Mouse (Mus musculus) lung, embryonic 14.5 days (tissue): ENCODE results near the gene Pde4d. TPM values are rescaled to one million over a fixed set of nuclear protein-coding genes. Genes with fewer than 3 reads are reported as not detected.
A peak's percentile ranks its signal among the peaks of the same experiment; 100 is the strongest.

Experiments used
- ATAC-seq: fragments of 200-750 bp; cut with Nextera tagmentation; 2 replicates; pipeline ENCODE4 v1.8.0; 2017; ENCODE audit warnings: mild to moderate bottlenecking, moderate TSS enrichment, moderate library complexity; ENCODE audit not compliant: insufficient read depth
- DNase-seq: peaks from one replicate; pipeline ENCODE4 v3.0.0-alpha.2; 2015
- H3K27ac ChIP-seq: fragments of 300-500 bp; sonication (generic); 2 replicates; pipeline ENCODE4 v1.5.1; 2014; ENCODE audit warnings: low read depth, mild to moderate bottlenecking, moderate library complexity
- H3K27me3 ChIP-seq: fragments of 300-500 bp; sonication (generic); 2 replicates; pipeline ENCODE4 v1.6.1; 2014; ENCODE audit warnings: low read length, control low read depth; ENCODE audit not compliant: insufficient read depth
- H3K36me3 ChIP-seq: fragments of 300-500 bp; sonication (generic); 2 replicates; pipeline ENCODE4 v1.6.1; 2014; ENCODE audit warnings: control low read depth; ENCODE audit not compliant: insufficient read depth
- H3K4me1 ChIP-seq: fragments of 300-500 bp; sonication (generic); 2 replicates; pipeline ENCODE4 v1.6.1; 2014; ENCODE audit warnings: antibody characterized with exemption, control low read depth; ENCODE audit not compliant: insufficient read depth
- H3K4me2 ChIP-seq: fragments of 300-500 bp; sonication (generic); 2 replicates; pipeline ENCODE4 v1.6.1; 2014; ENCODE audit warnings: mild to moderate bottlenecking
- H3K4me3 ChIP-seq: fragments of 300-500 bp; sonication (generic); 2 replicates; pipeline ENCODE4 v1.5.1; 2014; ENCODE audit warnings: low read depth, low read length
- H3K9ac ChIP-seq: fragments of 300-500 bp; sonication (generic); 2 replicates; pipeline ENCODE4 v1.6.1; 2014
- H3K9me3 ChIP-seq: fragments of 300-500 bp; sonication (generic); 2 replicates; pipeline ENCODE4 v1.6.1; 2016; ENCODE audit warnings: low read depth, low read length, control low read depth
- CTCF ChIP-seq: IDR thresholded peaks from 2 replicates; pipeline ENCODE4 v1.5.1; 2016; ENCODE audit warnings: antibody characterized with exemption, low read depth
- WGBS: fragments of 180-500 bp; shearing (Covaris S2); extraction: QIAGEN DNeasy Blood & Tissue Kit; methylation state at CpG from one replicate; pipeline ENCODE4 v1.1.7; 2014; 5-methylcytosine and 5-hydroxymethylcytosine counted together
- polyA plus RNA-seq: library from polyadenylated mRNA; unstranded; fragments of >200 nt; fragmentation: Nextera tagmentation; extraction: Ambion mirVana; gene quantifications from 2 replicates; pipeline ENCODE4 v1.2.1, GENCODE M21; 2014

Pde4d gene
- polyA plus RNA-seq, 1 experiment from 2014 or later, result 16.2 TPM

GRCm38 (mm10) chr13:109548771-109549555, 1099.2 kb downstream of the Pde4d start:
- no peaks in the 10 kb centered on the region for H3K9me3 ChIP-seq
- 81% methylated on average over 11 of the region's 11 CpGs for WGBS

GRCm38 (mm10) chr13:109551836-109552235, 1102.1 kb downstream of the Pde4d start:
- Histone ChIP-seq H3K4me1 (no peaks in the 10 kb centered on the region), H3K9me3 (no peaks in the 10 kb centered on the region), H3K27ac (no peak overlapping the region), H3K36me3 (no peaks in the 10 kb centered on the region), H3K27me3 (no peaks in the 10 kb centered on the region), H3K4me2 (no peak overlapping the region), H3K9ac (no peak overlapping the region), H3K4me3 (no peak overlapping the region)
- no peak for DNase-seq
- TF ChIP-seq CTCF, result no peak
- WGBS, result 70% methylated on average over 3 of the region's 3 CpGs
- no peak for ATAC-seq

More at GRCm38 (mm10) chr13:109548771-109549555, 1099.2 kb downstream of the Pde4d start:
- Histone ChIP-seq H3K27me3 (no peaks in the 10 kb centered on the region), H3K4me1 (no peaks in the 10 kb centered on the region), H3K9ac (no peak overlapping the region), H3K4me2 (no peak overlapping the region), H3K27ac (no peak overlapping the region), H3K4me3 (no peak overlapping the region), H3K36me3 (no peaks in the 10 kb centered on the region)
- DNase-seq, result no peak
- no peak for TF ChIP-seq CTCF
- ATAC-seq, result no peak

GRCm38 (mm10) chr13:109555513-109555912, 1105.8 kb downstream of the Pde4d start:
- TF ChIP-seq CTCF, result no peak
- no peak overlapping the region for H3K4me2 ChIP-seq
- ATAC-seq, result no peak
- H3K36me3 ChIP-seq, result no peaks in the 10 kb centered on the region
- no peak overlapping the region for H3K27ac ChIP-seq
- H3K4me3 ChIP-seq, result no peak overlapping the region
- no peaks in the 10 kb centered on the region for H3K27me3 ChIP-seq
- H3K4me1 ChIP-seq, result no peaks in the 10 kb centered on the region
- no peaks in the 10 kb centered on the region for H3K9me3 ChIP-seq
- H3K9ac ChIP-seq, result no peak overlapping the region
- DNase-seq, result no peak
- WGBS, result 73% methylated on average over 5 of the region's 5 CpGs

- no peak for ATAC-seq
- no peak overlapping the region for H3K4me2 ChIP-seq
- H3K4me1 ChIP-seq, result no peaks in the 10 kb centered on the region
- 85% methylated on average over 4 of the region's 4 CpGs for WGBS
- no peak overlapping the region for H3K9ac ChIP-seq
- no peak for TF ChIP-seq CTCF
- no peak overlapping the region for H3K27ac ChIP-seq
- H3K27me3 ChIP-seq, result no peaks in the 10 kb centered on the region
- DNase-seq, result no peak
- H3K4me3 ChIP-seq, result no peak overlapping the region
- H3K36me3 ChIP-seq, result no peaks in the 10 kb centered on the region
- H3K9me3 ChIP-seq, result no peaks in the 10 kb centered on the region
These were observed 1107.1 kb downstream of the Pde4d start for GRCm38 (mm10) chr13:109556853-109557252.

GRCm38 (mm10) chr13:109558341-109559257, 1108.9 kb downstream of the Pde4d start:
- H3K4me2 ChIP-seq, result no peak overlapping the region
- no peak for ATAC-seq
- no peaks in the 10 kb centered on the region for H3K9me3 ChIP-seq
- no peak overlapping the region for H3K27ac ChIP-seq
- peak; percentile 80 for TF ChIP-seq CTCF
- no peaks in the 10 kb centered on the region for H3K36me3 ChIP-seq
- 67% methylated on average over 12 of the region's 12 CpGs for WGBS
- H3K4me3 ChIP-seq, result no peak overlapping the region
- no peak overlapping the region for H3K9ac ChIP-seq
- no peaks in the 10 kb centered on the region for H3K27me3 ChIP-seq
- no peaks in the 10 kb centered on the region for H3K4me1 ChIP-seq
- peak; percentile 87 for DNase-seq

GRCm38 (mm10) chr13:109560261-109560660, 1110.5 kb downstream of the Pde4d start:
- no peak overlapping the region for H3K9ac ChIP-seq
- no peak overlapping the region for H3K4me3 ChIP-seq
- ATAC-seq (no peak), DNase-seq (no peak)
- TF ChIP-seq CTCF, result no peak
- H3K36me3 ChIP-seq, result no peaks in the 10 kb centered on the region
- no peaks in the 10 kb centered on the region for H3K9me3 ChIP-seq
- WGBS, result 78% methylated on average over 4 of the region's 4 CpGs
- no peaks in the 10 kb centered on the region for H3K4me1 ChIP-seq
- H3K27ac ChIP-seq, result no peak overlapping the region
- no peak overlapping the region for H3K4me2 ChIP-seq
- no peaks in the 10 kb centered on the region for H3K27me3 ChIP-seq
